Mouse (Mus musculus) right cerebral cortex, adult 18-20 months (tissue): ENCODE results near the gene Tapbpl.
"Not testable (repeated sequence)": the region's sequence is repeated elsewhere in the genome, so short reads cannot be mapped to it uniquely, and the experiment has no call there.

Source experiments
- DNase-seq: peaks from one replicate; pipeline ENCODE4 v3.0.0; 2022; ENCODE audit warnings: mixed read lengths

The Tapbpl gene

DNA sequence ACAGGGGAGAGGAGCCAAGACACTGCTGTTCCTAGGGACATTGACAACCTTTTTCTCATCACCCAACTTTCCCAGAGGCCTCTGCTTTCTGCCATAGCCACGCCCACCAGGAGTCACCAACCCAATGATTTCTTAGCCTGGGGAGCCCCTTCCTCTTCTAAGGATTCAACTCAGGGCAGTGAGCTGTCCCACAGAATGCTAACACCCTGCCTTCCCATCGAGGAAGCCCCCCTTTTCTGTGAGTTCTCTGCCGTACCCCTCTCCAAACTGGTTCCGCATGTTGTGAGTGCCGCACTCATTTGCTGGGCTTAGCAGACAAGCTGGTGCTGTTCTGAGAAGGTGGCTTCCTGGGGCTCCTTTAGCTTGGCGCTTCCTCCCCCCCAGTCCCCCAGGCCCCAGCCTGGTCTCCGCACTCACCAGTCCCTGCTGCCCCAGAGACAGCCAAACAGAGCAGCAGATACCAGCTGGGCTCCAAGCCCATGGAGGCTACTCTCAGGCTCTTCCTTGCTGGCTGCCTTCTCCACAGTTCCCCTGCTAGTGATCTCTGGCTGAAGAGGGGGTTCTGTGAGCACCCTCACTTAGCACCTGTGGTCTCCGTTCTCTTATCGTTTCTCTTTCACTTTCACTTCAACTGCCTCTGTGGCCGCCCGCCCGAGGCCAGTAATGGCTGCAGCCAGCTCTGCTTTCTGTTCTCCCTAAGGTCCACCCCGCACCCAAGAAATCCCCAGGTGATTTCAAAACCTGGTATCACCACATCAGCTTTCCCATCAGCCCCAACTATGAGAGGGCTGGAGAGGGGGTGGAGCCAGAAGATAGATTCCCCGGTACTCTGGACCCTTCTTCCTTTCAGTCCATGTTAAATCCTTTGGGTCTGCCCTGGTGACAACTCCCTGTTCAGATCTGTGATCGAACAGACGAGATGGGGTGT, at the start of gene Tapbpl:
Tapbpl (minus strand) TSS at position 744 of the 928 bp plus-strand sequence.
- DNase-seq: peak; percentile 53

DNA sequence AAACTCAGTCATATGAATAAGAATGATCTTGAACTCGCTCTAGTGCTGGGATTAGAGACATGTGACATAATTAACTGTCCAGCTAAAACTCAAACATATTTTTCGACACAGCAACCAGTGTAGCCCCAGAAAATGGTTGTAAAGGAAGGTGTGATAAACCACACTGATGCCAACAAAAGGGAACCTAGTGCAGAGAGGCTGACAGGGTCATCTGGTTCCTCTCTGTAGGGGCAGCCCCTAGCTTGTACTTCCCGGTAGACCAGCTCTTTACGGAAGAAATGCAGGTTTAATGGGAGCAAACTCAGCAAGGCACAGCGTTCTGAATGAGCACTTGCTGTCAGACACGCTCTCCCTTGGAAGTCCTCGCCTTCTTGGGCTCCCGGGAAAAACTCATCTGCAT, 48.1 kb upstream of the Tapbpl start:
- DNase-seq: no peak

DNA sequence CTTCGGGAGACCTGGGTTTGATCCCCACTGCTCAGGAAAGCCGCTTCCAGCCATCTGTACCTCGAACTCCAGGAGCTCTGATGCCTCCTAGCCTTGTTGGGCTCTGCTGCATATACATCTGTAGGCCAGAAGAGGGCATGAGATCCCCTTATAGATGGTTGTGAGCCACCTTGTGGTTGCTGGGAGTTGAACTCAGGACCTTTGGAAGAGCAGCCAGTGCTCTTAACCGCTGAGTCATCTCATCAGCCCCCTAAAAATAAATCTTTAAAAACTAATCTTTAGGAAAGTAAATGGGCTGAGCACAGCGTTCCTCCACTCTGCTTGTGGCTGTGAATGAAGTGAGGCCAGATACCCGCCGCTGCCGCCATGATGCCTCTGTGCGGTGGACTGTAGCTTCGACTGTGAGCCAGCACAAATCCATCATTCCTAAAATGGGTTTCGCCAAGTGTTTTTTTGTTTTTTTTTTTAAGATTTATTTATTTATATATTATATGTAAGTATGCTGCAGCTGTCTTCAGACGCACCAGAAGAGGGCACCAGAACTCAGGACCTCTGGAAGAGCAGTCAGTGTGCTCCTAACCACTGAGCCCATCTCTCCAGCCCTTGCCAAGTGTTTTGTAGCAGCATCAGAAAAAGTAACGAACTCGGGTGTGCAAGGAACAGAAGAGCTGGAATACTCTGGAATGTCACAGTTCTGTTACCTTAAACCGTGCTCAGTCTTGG, 43.3 kb upstream of the Tapbpl start:
- peak; percentile 25 for DNase-seq

DNA sequence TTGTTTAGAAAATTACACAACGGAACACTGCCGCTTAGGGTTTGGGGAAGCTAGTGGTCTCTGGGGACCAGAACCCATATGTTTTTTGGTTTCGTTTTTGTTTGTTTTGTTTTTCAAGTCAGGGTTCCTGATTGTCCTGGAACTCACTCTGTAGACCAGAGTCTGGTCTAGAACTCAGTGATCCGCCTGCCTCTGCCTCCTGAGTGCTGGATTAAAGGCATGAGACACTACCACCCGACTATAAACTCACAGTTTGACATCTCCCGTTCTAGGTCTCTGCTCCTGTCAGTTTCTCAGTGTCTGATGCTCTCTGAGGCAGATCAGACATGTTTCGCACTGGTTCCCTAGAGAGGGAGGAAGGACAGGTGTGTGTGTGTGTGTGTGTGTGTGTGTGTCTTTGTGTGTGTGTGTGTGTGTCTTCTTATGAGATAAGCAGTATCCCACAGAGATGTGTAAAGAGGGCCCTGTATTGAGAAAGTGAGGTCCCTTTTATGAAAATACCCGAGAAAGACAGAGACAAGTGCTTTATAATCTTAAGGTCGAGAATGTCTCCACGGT, 40.6 kb upstream of the Tapbpl start:
- no peak for DNase-seq

DNA sequence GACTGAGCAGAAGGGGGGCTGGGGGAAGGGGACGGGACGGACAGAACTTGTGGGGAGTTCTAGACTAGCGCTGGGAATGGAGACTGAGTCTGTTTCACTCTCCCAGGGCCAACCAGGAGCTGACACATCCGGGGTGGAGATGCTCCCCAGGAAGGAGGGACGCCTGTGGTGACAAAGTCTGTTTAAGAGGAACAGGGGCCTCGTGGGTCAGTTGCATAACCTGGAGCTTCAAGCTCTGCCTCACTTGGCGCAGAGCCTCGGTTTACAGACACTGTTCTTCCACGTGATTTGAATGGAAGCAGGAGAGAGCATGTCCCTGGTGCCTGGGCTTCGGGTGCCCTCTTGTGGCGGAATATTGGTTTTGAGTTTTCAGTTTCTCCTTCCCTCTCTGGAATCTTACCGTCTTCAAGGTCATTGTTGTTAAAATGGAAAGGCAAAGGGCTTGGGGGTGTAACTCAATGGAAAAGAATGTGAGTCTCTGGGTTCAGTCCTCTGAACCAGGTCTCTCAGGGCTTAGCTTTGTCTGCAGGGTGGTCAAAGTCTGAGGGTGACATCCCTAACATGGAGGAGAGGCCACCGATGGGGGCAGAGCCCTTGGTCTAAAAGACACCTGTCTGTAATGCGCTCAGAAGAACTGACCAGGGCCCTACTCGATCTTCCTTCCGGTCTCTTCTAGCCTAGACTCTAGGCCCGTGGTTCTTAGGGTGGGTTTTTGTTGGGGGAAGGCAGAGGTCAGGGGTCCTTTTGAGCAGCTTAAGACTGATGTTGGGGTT, 40.0 kb upstream of the Tapbpl start:
- DNase-seq: peak; percentile 93

DNA sequence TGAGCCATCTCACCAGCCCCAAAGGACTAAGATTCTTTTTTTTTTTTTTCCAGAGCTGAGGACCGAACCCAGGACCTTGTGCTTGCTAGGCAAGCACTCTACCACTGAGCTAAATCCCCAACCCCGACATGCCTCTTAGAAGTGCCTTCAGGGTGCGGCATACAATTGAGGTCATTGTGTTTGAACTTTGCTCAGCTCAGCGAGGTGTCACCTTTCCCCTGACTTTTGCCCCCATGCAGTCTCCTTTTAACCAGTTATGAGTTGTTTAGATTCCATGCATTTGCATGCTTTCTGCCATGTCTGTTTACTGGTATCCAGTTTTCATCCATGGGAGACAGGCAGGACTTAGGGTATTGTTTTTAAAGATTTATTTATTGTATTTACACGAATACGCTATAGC, 37.1 kb upstream of the Tapbpl start:
- DNase-seq: no peak

DNA sequence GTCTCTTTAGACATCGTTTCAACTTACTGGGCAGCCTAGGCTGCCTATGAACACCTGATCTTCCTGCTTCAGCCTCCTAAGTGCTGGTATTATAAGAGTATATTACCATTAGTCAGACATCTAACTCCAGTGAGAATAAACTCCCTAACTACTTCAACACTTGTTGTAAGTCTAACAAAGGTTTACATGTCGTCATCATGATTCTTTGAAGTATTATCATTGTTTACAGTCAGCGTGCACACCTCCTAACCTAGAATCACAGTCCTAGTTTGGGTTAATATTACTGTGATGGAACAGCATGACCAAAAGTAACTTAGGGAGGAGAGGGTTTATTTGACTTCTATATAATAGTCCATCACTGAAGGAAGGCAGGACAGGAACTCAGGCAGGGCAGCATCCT, 35.8 kb upstream of the Tapbpl start:
- DNase-seq: no peak

DNA sequence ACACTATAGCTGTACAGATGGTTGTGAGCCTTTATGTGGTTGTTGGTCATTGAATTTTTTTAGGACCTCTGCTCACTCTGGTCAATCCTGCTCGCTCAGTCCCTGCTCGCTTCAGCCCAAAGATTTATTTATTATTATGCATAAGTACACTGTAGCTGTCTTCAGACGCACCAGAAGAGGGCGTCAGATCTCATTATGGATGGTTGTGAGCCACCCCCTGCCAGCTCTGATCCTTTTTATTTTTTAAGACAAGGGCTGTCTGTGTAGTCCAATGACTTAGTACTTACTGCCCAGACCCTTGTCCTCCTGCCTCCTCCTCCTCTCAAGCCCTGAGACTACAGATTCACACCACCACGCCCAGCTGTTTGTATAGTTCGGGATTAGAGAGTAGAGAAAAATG, 34.9 kb upstream of the Tapbpl start:
- not testable (repeated sequence) for DNase-seq

DNA sequence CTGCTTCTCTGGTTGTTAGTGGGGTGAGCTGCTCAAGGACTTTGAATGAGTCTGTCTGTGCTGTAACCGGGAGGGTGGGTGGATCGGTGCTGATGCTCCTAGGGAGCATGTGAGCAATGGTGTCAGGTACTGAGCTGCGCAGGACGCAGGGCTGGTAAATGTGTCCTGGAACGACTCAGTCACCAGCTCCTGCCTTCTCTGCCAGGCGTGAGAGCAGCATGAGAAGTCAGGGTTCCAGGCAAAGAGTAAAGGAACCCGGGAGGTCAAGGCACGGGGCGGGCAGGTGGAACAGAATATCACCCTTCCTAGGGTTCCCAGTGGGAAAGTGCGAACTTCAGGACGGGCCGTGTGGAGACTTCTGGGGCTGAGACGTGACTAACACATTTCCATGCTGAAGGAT, 34.4 kb upstream of the Tapbpl start:
- DNase-seq: no peak

DNA sequence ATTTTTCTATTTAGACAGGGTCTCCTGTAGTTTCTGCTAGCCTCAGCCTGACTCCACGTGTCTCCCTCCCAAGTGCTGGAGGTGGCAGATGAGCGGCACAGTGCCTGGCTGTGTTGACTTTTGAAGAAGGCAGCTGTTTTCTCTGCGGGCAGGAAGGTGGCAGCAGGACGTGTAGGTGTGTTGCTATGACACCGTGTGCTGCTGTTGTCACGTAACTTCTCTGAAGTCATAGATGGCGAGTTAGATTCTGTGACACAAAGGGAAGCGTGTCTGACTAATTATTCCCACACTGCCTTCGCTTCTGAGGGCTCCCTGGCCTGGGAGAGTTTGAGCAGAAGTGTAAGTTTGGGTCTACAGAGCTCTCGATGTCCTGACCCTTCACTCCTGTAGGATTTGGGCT, 33.6 kb upstream of the Tapbpl start:
- peak; percentile 75 for DNase-seq

DNA sequence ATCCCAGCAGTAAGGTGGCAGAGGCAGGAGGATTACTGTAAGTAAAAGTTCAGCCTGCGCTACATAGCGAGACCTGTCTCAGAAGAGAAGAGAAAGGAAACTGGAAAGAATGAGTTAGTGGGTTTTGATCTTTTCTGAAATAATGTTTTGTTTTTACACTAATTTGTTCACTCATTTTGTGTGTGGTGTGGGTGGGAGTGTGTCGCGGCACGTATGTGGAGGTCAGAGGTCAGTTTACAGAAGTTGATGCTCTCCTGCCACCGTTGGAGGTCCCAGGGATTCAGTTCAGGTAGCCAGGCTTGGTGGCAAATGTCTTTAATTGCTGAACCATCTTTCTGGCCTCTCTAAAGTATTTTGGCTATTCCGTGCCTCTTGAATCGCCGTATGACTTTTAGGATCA, 32.6 kb upstream of the Tapbpl start:
- no peak for DNase-seq

DNA sequence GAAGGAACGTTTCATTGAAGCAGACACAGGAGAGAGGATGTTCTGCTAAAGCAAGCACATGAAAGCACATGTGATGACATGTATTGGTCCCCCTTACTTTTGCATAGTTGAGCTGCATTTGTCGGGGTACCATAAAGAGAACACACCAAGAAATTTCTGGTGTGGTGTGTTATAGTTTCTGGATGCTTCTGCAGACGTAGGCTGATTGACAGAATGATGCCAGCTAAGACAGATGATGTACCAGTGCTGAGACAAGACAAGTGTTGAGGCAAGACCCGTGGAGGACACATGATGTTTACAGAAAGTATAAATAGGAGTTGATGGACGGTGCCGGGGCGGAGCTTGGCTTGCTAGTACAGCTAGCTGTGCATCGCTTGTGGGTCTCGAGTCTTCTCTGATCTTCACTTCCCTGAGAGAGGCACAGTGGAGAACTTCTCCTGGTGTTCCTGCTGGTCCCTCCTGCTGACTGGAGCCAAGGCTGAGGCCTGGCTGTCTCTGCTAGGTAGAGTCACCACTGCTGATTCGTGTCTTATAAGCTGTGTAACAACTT, 28.4 kb upstream of the Tapbpl start:
- no peak for DNase-seq

DNA sequence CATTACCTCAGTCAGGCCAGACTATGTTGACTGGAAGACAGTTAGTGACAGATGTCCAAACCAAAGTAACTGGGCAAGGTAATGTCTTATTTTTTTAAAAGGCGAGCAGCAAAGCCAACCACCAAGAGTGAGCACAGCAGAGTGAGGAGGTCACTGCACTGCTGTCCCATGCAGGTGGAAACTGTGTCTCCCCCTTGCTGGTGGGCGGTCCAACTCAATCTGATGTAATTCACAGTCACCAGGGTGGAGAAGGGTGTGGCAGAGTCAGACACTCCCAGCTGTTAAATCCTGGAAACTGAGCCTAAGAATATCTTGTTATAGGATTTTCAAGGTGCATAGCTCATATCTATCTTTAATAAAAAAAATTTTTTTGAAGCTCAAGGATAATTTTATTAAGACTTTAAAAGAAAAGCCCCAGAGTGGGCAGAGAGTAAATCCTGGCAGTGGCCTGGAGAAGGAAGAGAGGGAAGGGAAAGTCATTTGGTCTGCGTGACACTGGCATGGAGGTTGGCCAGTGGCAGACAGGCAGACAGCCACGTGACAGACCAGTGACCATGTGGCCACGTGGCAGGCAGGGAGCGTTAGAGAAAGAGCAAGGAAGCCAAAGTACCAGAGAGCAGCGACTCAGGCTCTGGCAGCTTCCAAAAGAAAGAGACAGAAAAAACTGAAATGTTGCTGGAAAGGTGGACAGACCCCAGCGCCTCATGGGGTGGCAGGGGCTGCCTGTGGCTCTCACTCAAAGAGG, 24.7 kb upstream of the Tapbpl start:
- DNase-seq: no peak

DNA sequence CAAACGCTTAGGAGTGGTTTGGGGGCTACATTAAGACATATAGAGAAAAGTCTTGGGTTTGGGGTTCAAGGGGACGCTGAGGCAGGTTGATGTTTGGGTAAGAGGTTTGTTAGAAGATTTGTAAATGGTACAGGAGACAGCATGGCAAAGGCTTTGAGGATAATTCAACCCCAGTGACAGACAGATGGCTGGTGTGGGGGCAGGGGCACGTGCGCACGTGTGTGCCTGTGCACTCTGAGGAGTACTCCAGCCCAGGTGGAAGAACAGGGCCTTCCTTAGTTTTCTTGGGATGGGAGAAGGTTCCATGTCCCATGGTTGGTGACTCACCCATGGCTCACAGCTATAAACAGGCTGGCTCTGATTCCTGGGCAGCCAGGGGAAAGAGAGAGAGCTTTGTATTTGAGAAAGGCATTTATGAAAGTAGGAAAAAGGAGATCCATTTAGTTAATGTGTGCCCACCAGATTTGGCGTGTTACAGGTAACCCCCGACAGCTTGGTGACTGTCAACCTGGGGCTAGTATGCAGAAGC, 23.9 kb upstream of the Tapbpl start:
- DNase-seq: no peak

DNA sequence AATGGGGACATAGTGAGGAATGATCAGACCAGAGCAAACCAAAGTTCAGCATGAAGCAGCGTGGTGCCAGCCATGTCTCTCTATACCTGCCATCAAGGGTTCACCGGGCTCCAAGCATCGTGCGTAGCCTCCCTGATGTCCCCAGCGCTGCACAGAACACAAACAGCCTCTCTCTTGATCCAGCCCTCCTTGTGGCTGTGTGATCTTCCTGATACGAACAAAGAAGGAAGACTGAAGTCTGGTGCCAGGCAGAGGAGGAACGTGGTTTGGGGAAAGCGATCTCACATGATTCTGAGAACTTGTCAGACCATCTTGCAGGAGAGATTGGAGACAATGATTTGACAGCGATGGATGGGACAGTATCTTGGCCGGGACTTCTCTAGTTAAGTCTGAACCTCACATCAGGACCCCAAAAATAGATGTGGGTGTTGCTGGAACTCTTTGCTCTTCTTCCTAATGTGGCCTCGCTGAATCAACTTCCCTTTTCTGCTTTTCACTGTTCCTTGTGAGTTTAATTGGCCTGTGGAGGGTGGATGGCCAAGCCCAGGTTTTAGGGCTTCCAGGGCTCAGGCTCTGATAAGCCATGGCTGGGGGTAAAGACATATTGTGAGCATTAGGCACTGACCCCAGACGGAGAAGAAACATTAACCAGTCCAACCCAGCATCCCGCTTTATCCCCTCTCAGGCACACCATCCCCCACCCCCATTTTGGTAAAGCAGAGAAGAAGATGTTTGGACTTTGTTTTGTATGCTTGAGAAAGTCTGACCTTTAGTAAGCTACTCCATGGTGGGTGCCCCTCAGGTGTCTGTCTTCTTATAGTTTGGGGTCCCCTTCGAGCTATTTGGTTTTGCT, 22.4 kb upstream of the Tapbpl start:
- DNase-seq: no peak

DNA sequence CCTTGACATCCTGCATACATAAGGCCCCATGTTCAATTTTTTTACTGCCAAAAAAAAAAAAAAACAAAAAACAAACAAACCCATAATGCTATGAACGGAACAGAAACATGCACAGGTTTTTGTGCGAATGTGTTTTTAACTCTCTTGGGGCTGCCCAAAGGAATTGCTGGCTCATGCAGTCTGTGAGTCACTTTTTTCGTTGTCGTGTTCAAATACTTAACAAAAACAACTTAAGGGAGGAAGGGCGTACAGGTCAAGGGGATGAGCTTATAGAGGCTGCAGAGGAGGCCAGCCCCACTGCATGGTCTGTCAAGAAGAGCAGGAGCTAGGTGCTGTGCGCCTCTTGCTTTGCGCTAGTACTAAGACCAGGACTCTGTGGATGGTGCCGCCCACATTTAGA, 21.1 kb upstream of the Tapbpl start:
- DNase-seq: no peak

DNA sequence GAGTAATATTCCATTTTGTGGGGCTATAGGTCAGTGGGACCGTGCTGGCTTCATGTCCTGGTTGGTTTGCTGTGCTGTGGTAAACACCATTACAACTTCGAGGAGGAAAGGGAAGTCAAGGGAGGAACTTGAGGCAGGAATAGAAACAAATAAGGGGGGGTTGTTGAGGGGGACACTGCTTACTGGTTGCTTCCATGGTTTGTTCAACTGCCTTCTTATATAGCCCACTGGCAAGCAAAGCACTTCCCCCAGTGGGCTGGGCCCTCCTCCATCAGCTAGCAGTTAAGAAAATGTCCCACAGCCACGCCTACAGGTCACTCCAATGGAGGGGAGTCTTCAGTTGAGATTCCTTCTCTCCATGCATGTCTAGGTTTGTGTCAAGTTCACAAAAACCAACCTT, 20.6 kb upstream of the Tapbpl start:
- DNase-seq: no peak

DNA sequence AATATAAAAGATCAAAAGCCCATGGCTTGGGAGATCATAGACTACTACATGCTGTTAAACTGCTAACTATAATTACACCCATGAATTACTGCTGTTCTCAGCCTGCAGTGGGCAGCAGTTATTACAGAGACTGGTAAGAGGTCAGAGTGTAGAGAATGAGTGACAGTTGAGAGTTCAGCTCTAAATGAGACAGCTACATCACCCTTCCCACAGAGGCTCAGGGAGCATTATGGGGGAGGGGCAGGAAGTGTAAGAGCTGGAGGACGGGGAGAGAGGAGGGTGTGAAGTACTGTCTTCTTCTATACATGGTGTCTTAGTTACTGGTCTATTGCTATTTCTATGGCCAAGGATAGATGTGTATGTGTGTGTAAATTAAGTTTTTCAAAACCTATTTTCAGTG, 12.9 kb upstream of the Tapbpl start:
- no peak for DNase-seq

DNA sequence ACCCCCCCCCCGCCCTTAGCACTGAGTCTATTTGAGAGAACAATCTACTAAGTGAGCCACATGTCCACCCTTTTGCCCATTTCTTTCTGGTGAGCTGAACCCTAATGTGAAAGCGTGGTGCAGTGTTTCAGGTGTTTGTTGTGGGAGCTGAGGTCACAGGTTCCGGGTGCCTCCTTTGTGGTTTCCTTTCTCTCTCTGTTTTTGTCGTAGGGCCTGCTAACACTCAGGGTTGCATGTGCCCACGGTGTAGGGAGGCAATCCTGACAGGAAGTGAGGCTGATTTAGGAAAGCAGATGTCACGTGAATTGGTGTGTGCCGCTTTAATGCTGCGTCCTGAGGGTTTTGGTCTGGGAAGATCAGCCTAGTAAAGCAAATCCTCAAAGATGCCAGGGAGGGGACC, 9.9 kb upstream of the Tapbpl start:
- no peak for DNase-seq

DNA sequence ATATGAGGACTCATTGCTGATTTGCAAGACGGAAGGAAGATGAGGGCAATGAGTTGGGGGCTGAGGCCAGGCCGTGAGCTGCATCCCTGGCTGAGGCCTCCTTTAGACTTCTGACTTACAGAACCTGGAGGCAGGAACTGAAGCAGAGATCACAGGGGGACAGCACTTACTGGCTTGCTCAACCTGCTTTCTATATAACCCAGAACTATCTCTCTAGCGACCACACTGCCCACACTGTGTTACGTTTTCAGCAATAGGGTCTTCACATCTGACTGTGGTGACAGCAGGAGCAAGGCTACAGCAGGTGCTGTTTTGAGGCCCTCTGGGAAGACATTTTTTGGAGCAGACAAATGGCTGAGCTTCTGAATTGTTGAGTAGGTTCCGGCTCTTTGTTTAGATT, 9.0 kb upstream of the Tapbpl start:
- no peak for DNase-seq

DNA sequence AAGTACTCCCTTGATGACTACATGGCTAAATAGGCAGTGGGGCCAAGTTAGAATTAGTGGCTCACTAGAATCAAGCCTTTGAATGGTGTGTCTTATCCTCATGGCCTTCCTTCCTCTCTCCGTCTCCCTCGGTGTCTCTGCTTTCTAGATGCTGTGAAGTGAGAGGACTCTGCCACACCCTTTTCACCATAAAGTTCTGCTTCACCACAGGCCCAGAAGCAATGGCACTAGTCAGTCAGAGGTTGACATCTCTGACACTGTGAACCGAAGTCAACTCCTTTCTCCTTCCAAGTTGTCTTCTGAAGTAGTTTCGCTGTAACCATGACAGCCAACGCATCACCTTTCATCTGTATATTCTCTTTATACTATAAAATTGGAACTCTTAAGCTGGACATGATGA, 7.9 kb upstream of the Tapbpl start:
- no peak for DNase-seq
